Mouse (Mus musculus) ES-Bruce4 (cell line): ENCODE results near the gene Slc25a17.

ENCODE experiments used
- CTCF ChIP-seq: IDR thresholded peaks from one replicate; pipeline ENCODE4 v1.8.1; 2011; ENCODE audit warnings: low read depth, low read length
- EP300 ChIP-seq: IDR thresholded peaks from 2 replicates; pipeline ENCODE4 v1.6.1; 2011; ENCODE audit warnings: low read depth, low read length; ENCODE audit not compliant: insufficient read depth

DNA sequence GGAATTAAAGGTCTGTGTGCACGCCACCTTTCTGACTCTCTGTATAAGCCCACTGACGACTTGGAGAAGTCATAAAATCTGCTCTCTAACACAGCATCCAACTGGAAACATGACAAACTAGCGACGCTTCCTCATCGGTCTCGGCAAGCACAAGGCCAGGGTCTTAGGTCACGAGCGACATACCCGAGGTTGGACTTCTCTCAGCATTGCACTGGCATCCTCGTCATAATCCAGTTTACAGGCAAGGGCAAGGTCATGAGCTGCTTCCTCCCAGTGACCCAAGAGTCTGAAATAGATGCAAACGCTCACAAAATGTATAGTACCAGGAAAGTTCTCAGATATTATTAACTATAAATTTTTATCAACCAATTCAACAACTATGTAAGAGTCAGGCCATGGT lies 14.0 kb upstream of the Slc25a17 start:
- TF ChIP-seq CTCF (no peak), EP300 (no peak)
